ENCODE assay signal across 1 mouse cellular context in genomic region chr11:96205426-96206131, GRCm38 (mm10).
TF ChIP-seq lines count a peak whose summit lies in the region.

No protein-coding gene starts in this region.

TF ChIP-seq in MEL, 35 proteins besides CTCF, POLR2A, EP300 and RAD21 (continued from another document):
- no peak for TF ChIP-seq USF2 (IDR thresholded peaks at IDR 0.05; ENCODE audit: borderline replicate concordance in 1 of 2, insufficient read depth in 1 of 2, low read depth in 1 of 2, low read length in 2 of 2)
- TF ChIP-seq MAZ (IDR thresholded peaks at IDR 0.05; ENCODE audit: low read depth, low read length), result 0 out of 2 replicates have a peak, but pooled peaks have one; percentile 11
